Mouse (Mus musculus): ENCODE measurements around the gene Tnfaip2. TPM values are rescaled to one million over a fixed set of nuclear protein-coding genes. Genes with fewer than 3 reads are reported as not detected.

Gene Tnfaip2
- total and polyA plus RNA-seq, 3 experiments, result 94.7 to 123 (median 101) TPM

DNA sequence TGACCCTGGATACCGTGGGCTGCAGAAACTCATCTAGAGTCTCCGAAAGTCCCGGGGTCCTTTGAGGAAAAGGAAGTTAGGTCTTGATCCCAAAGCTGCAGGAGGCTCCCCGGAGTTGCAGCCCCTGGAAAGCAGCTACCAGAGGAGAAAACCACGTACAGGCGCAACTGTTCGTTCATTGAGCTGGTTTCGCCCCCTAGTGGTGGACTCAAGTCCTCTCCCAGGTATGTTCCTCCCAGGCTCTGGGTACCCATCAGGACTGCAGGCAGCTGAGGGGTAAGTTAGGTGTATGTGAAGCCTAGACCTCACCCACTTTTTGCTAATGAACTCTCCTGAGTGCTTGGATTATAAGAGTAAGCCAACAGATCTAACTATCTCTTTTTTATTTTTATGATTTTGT lies 27.2 kb downstream of the Tnfaip2 start:
- peaks cover 4% of the 10 kb centered on the region for H3K9me3 ChIP-seq (replicated peaks)
- no peaks in the 10 kb centered on the region; the same call in 1 of the 2 replicates for H3K4me1 ChIP-seq (ENCODE audit: insufficient read depth, low read depth, low read length)
- H3K27me3 ChIP-seq (ENCODE audit: insufficient read depth, low read length), result peaks cover 53% of the 10 kb centered on the region
- no peaks in the 10 kb centered on the region for H3K36me3 ChIP-seq (replicated peaks)
- no peak overlapping the region for H3K4me3 ChIP-seq (ENCODE audit: low read depth, low read length)
- DNase-seq (ENCODE audit: low spot score) (peak; percentile 68), ATAC-seq (ENCODE audit: extremely low read depth, insufficient number of reproducible peaks, low FRiP score, poor library complexity, severe bottlenecking) (peak; percentile 59)
- TF ChIP-seq GATA2 (IDR thresholded peaks at IDR 0.05; ENCODE audit: borderline replicate concordance, low read depth, low read length) (no peak), CTCF (IDR thresholded peaks at IDR 0.05; ENCODE audit: low read depth, low read length) (peak; percentile 89)

DNA sequence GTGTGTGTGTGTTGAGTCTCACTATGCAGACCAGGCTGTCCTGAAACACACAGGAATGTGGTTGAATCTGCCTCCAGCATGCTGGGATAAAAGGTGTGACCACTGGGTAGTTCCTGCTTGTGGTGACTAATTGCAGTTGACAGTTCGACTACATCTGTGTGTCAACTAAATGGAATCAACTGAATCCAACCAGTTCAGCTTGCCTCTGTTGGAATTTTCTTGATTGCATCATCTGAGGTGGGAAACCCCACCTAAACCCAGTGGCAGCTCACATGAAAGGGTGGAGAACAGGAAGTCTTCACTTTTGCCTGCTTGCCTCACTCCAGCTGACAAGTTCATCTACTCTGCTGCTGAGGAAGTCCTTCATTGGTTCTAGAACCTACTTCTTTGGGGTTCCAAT lies 28.9 kb downstream of the Tnfaip2 start:
- DNase-seq (ENCODE audit: low spot score), result no peak
- peaks cover 4% of the 10 kb centered on the region for H3K9me3 ChIP-seq (replicated peaks)
- no peak for TF ChIP-seq GATA1 (IDR thresholded peaks at IDR 0.05; ENCODE audit: borderline replicate concordance, low read length)
- no peak for TF ChIP-seq POLR2AphosphoS5 (IDR thresholded peaks at IDR 0.05; ENCODE audit: insufficient replicate concordance, low read depth, low read length)
- TF ChIP-seq TAL1 (conservative IDR thresholded peaks at IDR 0.05; ENCODE audit: low read depth, low read length), result no peak
- TF ChIP-seq CTCF (IDR thresholded peaks at IDR 0.05; ENCODE audit: low read depth, low read length), result no peak
- no peak for TF ChIP-seq GATA2 (IDR thresholded peaks at IDR 0.05; ENCODE audit: borderline replicate concordance, low read depth, low read length)
- ATAC-seq (ENCODE audit: extremely low read depth, insufficient number of reproducible peaks, low FRiP score, poor library complexity, severe bottlenecking), result no peak
- H3K27me3 ChIP-seq (ENCODE audit: insufficient read depth, low read length), result peaks cover 47% of the 10 kb centered on the region
- no peaks in the 10 kb centered on the region for H3K36me3 ChIP-seq (replicated peaks)
- no peaks in the 10 kb centered on the region; the same call in 1 of the 2 replicates for H3K4me1 ChIP-seq (ENCODE audit: insufficient read depth, low read depth, low read length)
- H3K4me3 ChIP-seq (ENCODE audit: low read depth, low read length), result no peak overlapping the region

DNA sequence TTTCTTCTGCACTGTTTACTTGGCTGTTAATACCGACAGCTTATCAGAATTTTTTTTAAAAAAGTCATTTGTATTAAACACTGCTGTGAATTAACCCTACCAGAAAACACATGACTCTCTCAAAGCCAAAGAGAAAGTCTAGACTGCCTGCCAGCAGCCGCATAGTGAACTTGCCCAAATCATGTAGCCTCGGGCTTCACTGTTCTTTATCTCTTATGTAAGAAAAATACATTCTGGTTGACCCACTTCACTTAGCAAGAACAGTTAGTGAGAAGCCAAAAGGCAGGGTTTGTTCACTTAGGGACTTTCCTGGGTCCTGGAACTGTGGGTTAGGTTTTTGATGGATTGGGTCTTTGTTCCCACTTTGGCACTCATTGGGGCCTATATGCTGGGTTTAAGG lies 29.5 kb downstream of the Tnfaip2 start:
- H3K27me3 ChIP-seq (ENCODE audit: insufficient read depth, low read length), result peaks cover 47% of the 10 kb centered on the region
- no peaks in the 10 kb centered on the region; the same call in 1 of the 2 replicates for H3K4me1 ChIP-seq (ENCODE audit: insufficient read depth, low read depth, low read length)
- ATAC-seq (ENCODE audit: extremely low read depth, insufficient number of reproducible peaks, low FRiP score, poor library complexity, severe bottlenecking), result no peak

DNA sequence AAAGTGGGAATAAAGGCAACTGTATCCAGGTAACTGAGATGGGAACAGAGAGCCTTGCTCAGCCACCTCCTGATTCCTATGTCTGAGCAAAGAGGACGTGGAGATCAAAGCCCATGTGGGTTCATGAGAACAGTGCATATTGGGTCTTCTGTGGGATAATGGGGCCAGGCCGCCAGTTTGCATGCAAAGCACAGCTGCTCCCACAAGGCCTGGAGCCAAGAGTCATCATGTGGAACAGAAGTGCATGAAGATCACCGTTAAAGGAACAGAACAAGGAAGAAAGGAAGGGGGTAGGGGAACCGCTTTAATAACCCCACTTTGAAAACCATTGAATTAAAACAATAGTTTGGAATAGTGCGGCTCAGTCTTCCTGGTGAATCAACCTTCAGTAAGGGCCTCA lies 30.6 kb downstream of the Tnfaip2 start:
- Histone ChIP-seq H3K27me3 (ENCODE audit: insufficient read depth, low read length) (peaks cover 55% of the 10 kb centered on the region), H3K4me1 (ENCODE audit: insufficient read depth, low read depth, low read length) (no peaks in the 10 kb centered on the region; the same call in 1 of the 2 replicates), H3K4me3 (ENCODE audit: low read depth, low read length) (no peak overlapping the region), H3K9me3 (replicated peaks) (0 out of 2 replicates have a peak, but pooled peaks cover 3% of the 10 kb centered on the region), H3K36me3 (replicated peaks) (no peaks in the 10 kb centered on the region)
- no peak for TF ChIP-seq GATA1 (IDR thresholded peaks at IDR 0.05; ENCODE audit: borderline replicate concordance, low read length)
- no peak for TF ChIP-seq TAL1 (conservative IDR thresholded peaks at IDR 0.05; ENCODE audit: low read depth, low read length)
- TF ChIP-seq POLR2AphosphoS5 (IDR thresholded peaks at IDR 0.05; ENCODE audit: insufficient replicate concordance, low read depth, low read length), result no peak
- no peak for TF ChIP-seq CTCF (IDR thresholded peaks at IDR 0.05; ENCODE audit: low read depth, low read length)
- TF ChIP-seq GATA2 (IDR thresholded peaks at IDR 0.05; ENCODE audit: borderline replicate concordance, low read depth, low read length), result no peak
- ATAC-seq (ENCODE audit: extremely low read depth, insufficient number of reproducible peaks, low FRiP score, poor library complexity, severe bottlenecking) (no peak), DNase-seq (ENCODE audit: low spot score) (no peak)

More for the DNA sequence above, 29.5 kb downstream of the Tnfaip2 start:
- Histone ChIP-seq H3K4me3 (ENCODE audit: low read depth, low read length) (no peak overlapping the region), H3K9me3 (replicated peaks) (no peaks in the 10 kb centered on the region), H3K36me3 (replicated peaks) (no peaks in the 10 kb centered on the region)
- TF ChIP-seq GATA2 (IDR thresholded peaks at IDR 0.05; ENCODE audit: borderline replicate concordance, low read depth, low read length), result no peak
- no peak for TF ChIP-seq CTCF (IDR thresholded peaks at IDR 0.05; ENCODE audit: low read depth, low read length)
- TF ChIP-seq POLR2AphosphoS5 (IDR thresholded peaks at IDR 0.05; ENCODE audit: insufficient replicate concordance, low read depth, low read length), result no peak
- no peak for TF ChIP-seq GATA1 (IDR thresholded peaks at IDR 0.05; ENCODE audit: borderline replicate concordance, low read length)
- no peak for TF ChIP-seq TAL1 (conservative IDR thresholded peaks at IDR 0.05; ENCODE audit: low read depth, low read length)
- no peak for DNase-seq (ENCODE audit: low spot score)

DNA sequence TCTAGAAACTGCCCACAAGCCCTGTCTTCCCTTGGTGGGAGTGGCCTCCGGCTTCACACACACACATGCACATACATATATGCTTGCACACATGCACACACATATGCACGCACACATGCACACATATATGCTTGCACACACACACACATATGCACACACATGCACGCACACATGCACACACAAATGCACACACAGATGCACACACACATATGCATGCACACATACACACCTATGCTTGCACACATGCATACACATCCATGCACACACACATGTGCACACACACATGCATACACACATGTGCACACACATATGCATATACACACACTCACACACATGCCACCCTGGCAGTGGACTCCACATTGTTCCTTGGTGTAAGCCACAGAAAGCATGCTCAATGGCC lies 32.1 kb downstream of the Tnfaip2 start:
- DNase-seq (ENCODE audit: low spot score) (no peak), ATAC-seq (ENCODE audit: extremely low read depth, insufficient number of reproducible peaks, low FRiP score, poor library complexity, severe bottlenecking) (no peak)
- no peaks in the 10 kb centered on the region for H3K36me3 ChIP-seq (replicated peaks)
- H3K4me1 ChIP-seq (ENCODE audit: insufficient read depth, low read depth, low read length), result no peaks in the 10 kb centered on the region; the same call in 1 of the 2 replicates
- H3K27me3 ChIP-seq (ENCODE audit: insufficient read depth, low read length), result peaks cover 56% of the 10 kb centered on the region
- peak overlapping the region; percentile 2; the same call in 1 of the 2 replicates for H3K4me3 ChIP-seq (ENCODE audit: low read depth, low read length)
- 0 out of 2 replicates have a peak, but pooled peaks cover 3% of the 10 kb centered on the region for H3K9me3 ChIP-seq (replicated peaks)
- peak; percentile 78; the same call in 1 of the 2 replicates for TF ChIP-seq POLR2AphosphoS5 (IDR thresholded peaks at IDR 0.05; ENCODE audit: insufficient replicate concordance, low read depth, low read length)
- TF ChIP-seq GATA2 (IDR thresholded peaks at IDR 0.05; ENCODE audit: borderline replicate concordance, low read depth, low read length), result no peak

DNA sequence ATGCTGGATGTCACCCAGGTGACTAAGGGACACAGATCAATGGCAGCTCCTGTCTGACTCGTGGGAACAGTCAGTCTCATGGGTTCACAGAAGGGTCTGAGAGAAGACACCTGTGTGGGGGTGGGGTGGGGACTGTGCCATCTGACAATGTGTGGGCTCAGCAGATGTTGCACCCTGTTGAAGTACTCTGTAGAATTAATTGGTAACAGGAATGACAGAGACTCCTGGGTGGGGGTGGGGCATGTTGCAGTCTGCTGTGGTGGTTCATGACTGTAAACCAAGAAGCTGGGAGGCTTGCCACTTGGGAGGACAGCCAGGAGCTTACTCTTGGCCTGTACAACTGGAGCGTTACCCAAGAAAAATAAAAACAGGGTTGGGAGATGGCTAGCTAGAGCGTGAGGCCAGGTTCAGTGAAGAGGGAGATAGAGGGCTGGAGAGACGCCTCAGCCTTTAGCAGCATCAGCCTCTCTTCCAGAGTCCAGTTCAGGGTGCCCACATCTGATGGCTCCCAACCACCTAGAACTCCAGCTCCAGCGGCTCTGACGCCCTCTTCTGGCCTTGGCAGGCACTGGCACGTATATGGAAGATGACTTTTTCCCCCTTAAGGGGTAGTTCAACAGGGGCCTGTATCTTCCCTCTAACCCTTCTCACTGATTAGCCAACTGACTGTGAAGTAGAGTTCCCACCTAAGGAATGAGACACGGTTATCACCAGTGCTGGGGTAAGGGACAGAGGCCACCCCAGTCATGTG lies 32.8 kb downstream of the Tnfaip2 start:
- no peaks in the 10 kb centered on the region; the same call in 1 of the 2 replicates for H3K4me1 ChIP-seq (ENCODE audit: insufficient read depth, low read depth, low read length)
- no peak for DNase-seq (ENCODE audit: low spot score)
- H3K27me3 ChIP-seq (ENCODE audit: insufficient read depth, low read length), result peaks cover 60% of the 10 kb centered on the region
- ATAC-seq (ENCODE audit: extremely low read depth, insufficient number of reproducible peaks, low FRiP score, poor library complexity, severe bottlenecking), result no peak
- no peaks in the 10 kb centered on the region for H3K36me3 ChIP-seq (replicated peaks)
- 0 out of 2 replicates have a peak, but pooled peaks cover 3% of the 10 kb centered on the region for H3K9me3 ChIP-seq (replicated peaks)
- TF ChIP-seq GATA2 (IDR thresholded peaks at IDR 0.05; ENCODE audit: borderline replicate concordance, low read depth, low read length), result no peak
- TF ChIP-seq CTCF (IDR thresholded peaks at IDR 0.05; ENCODE audit: low read depth, low read length), result 0 out of 2 replicates have a peak, but pooled peaks have one; percentile 14
- no peak overlapping the region for H3K4me3 ChIP-seq (ENCODE audit: low read depth, low read length)

Data from G1E (cell line).